In genomic region chr19:4214771-4215450, GRCm38 (mm10) we compare ENCODE assay signal across 8 mouse cellular contexts. TPM values are rescaled to one million over a fixed set of nuclear protein-coding genes. Genes with fewer than 3 reads are reported as not detected.
DNase-seq lines count a peak whose midpoint lies in the region; ATAC-seq and TF ChIP-seq lines count a peak whose summit lies in the region.

No protein-coding gene starts in this region.

- no peaks in the 10 kb centered on the region for H3K79me2 ChIP-seq in liver, adult 2 months (ENCODE audit: control insufficient read depth, insufficient read depth, low read length)

- DNase-seq in kidney, adult 9 months: no peak
- peak; percentile 45 for DNase-seq in heart, postnatal 4 days
- no peak for DNase-seq in liver, adult 2 months (ENCODE audit: extremely low read depth, low read depth, low spot score)
- no peak for DNase-seq in right cerebral cortex, postnatal 36 days (ENCODE audit: low spot score in 2 of 2)
- DNase-seq in cerebellum, adult 8-10 months: no peak

- H3K9me3 ChIP-seq in kidney, embryonic 14.5 days (ENCODE audit: control insufficient read depth, low read length): no peaks in the 10 kb centered on the region
- H3K9me3 ChIP-seq in neural tube, embryonic 13.5 days: no peaks in the 10 kb centered on the region

- H3K4me3 ChIP-seq in kidney, embryonic 14.5 days (ENCODE audit: low read length): peak overlapping the region; percentile 84
- H3K4me3 ChIP-seq in cortical plate, adult 2 months (ENCODE audit: insufficient read depth, low read length): peak overlapping the region; percentile 16; the same call in 1 of the 2 replicates
- H3K4me3 ChIP-seq in liver, adult 2 months (ENCODE audit: insufficient read depth, low read depth, low read length): peak overlapping the region; percentile 65
- peak overlapping the region; percentile 53 for H3K4me3 ChIP-seq in neural tube, embryonic 13.5 days

- peak overlapping the region; percentile 97 for H3K27ac ChIP-seq in kidney, embryonic 14.5 days (ENCODE audit: low read depth, low read length)
- H3K27ac ChIP-seq in cortical plate, adult 2 months (ENCODE audit: insufficient read depth, low read length): no peak overlapping the region
- 0 out of 2 replicates have a peak overlapping the region, but pooled peaks have one; percentile 11 for H3K27ac ChIP-seq in liver, adult 2 months (replicated peaks; ENCODE audit: insufficient read depth, low read depth, low read length)
- no peak overlapping the region for H3K27ac ChIP-seq in neural tube, embryonic 13.5 days (replicated peaks)

- peak overlapping the region; percentile 90 for H3K9ac ChIP-seq in kidney, embryonic 14.5 days (ENCODE audit: low read depth, low read length)
- peak overlapping the region; percentile 86 for H3K9ac ChIP-seq in liver, adult 2 months (ENCODE audit: low read depth, low read length)
- peak overlapping the region; percentile 71 for H3K9ac ChIP-seq in neural tube, embryonic 13.5 days

- H3K4me2 ChIP-seq in kidney, embryonic 14.5 days (replicated peaks; ENCODE audit: low read depth, low read length): peak overlapping the region; percentile 93
- peak overlapping the region; percentile 95 for H3K4me2 ChIP-seq in neural tube, embryonic 13.5 days

- no peak for TF ChIP-seq CTCF in cortical plate, adult 2 months (IDR thresholded peaks at IDR 0.05; ENCODE audit: extremely low read depth, insufficient read depth, low read length)
- no peak for TF ChIP-seq CTCF in liver, adult 2 months (IDR thresholded peaks at IDR 0.05; ENCODE audit: low read depth, low read length)

- H3K4me1 ChIP-seq in kidney, embryonic 14.5 days (ENCODE audit: control insufficient read depth, insufficient read depth, low read length): peaks cover 49% of the 10 kb centered on the region
- H3K4me1 ChIP-seq in cortical plate, adult 2 months (ENCODE audit: control insufficient read depth, insufficient read depth, low read length): no peaks in the 10 kb centered on the region
- H3K4me1 ChIP-seq in liver, adult 2 months (ENCODE audit: control insufficient read depth, insufficient read depth, low read length): peaks cover 5% of the 10 kb centered on the region; the same call in 1 of the 2 replicates
- H3K4me1 ChIP-seq in neural tube, embryonic 13.5 days (replicated peaks): peaks cover 38% of the 10 kb centered on the region

- under 1% methylated on average over 49 of the region's 81 CpGs for WGBS in kidney, embryonic 14.5 days
- under 1% methylated on average over 64 of the region's 81 CpGs for WGBS in liver, adult 2 months
- WGBS in neural tube, embryonic 13.5 days: under 1% methylated on average over 49 of the region's 81 CpGs

- H3K36me3 ChIP-seq in kidney, embryonic 14.5 days (ENCODE audit: control insufficient read depth, insufficient read depth, low read length): no peaks in the 10 kb centered on the region
- H3K36me3 ChIP-seq in liver, adult 2 months (ENCODE audit: control insufficient read depth, insufficient read depth, low read length): no peaks in the 10 kb centered on the region
- no peaks in the 10 kb centered on the region for H3K36me3 ChIP-seq in neural tube, embryonic 13.5 days

- peak; percentile 47 for ATAC-seq in kidney, embryonic 14.5 days (ENCODE audit: low FRiP score, low TSS enrichment)
- 0 out of 2 replicates have a peak, but pooled peaks have one; percentile 2 for ATAC-seq in neural tube, embryonic 13.5 days (ENCODE audit: low read depth)

- H3K27me3 ChIP-seq in kidney, embryonic 14.5 days (ENCODE audit: control insufficient read depth, insufficient read depth, low read length): no peaks in the 10 kb centered on the region
- no peaks in the 10 kb centered on the region for H3K27me3 ChIP-seq in liver, adult 2 months (ENCODE audit: control insufficient read depth, insufficient read depth, low read length)
- peaks cover 90% of the 10 kb centered on the region for H3K27me3 ChIP-seq in neural tube, embryonic 13.5 days

- no peak for TF ChIP-seq POLR2A in cortical plate, adult 2 months (IDR thresholded peaks at IDR 0.05; ENCODE audit: extremely low read depth, insufficient read depth, low read length)
- TF ChIP-seq POLR2A in liver, adult 2 months (IDR thresholded peaks at IDR 0.05; ENCODE audit: extremely low read depth, insufficient read depth, low read length): no peak

RNA-seq across cellular contexts. Expression of gene AC109138.7, which starts 0.8 kb away (rescaled TPM):
- polyA plus RNA-seq in kidney, embryonic 14.5 days (2014; fragmentation: Nextera tagmentation; extraction: Ambion mirVana): not detected in 2 replicates
- polyA plus RNA-seq in cortical plate, adult 2 months (2012; rRNA removed): not detected in 2 replicates
- not detected for total RNA-seq in heart, postnatal 4 days (2021)
- not detected in 2 replicates for total RNA-seq in liver, adult 2 months (2014; rRNA removed)
- polyA plus RNA-seq in liver, adult 2 months (2012; rRNA removed): not detected in 2 replicates
- not detected in 2 replicates for polyA plus RNA-seq in neural tube, embryonic 13.5 days (2015; fragmentation: Nextera tagmentation; extraction: Ambion mirVana)

RNA-seq across cellular contexts. Expression of gene Clcf1, which starts 0.9 kb away (rescaled TPM):
- 5.7 and 5.9 TPM in 2 replicates for polyA plus RNA-seq in kidney, embryonic 14.5 days (2014; fragmentation: Nextera tagmentation; extraction: Ambion mirVana)
- 2.4 and 2.8 TPM in 2 replicates for polyA plus RNA-seq in cortical plate, adult 2 months (2012; rRNA removed)
- total RNA-seq in heart, postnatal 4 days (2021): 1 to 10 TPM; 2.1 to 2.7 TPM
- total RNA-seq in liver, adult 2 months (2014; rRNA removed): 0.27 and 0.28 TPM in 2 replicates
- 0.87 and 3.8 TPM in 2 replicates for polyA plus RNA-seq in liver, adult 2 months (2012; rRNA removed)
- 0.67 and 0.79 TPM in 2 replicates for polyA plus RNA-seq in neural tube, embryonic 13.5 days (2015; fragmentation: Nextera tagmentation; extraction: Ambion mirVana)

RNA-seq across cellular contexts. Expression of gene Rad9a, which starts 13.4 kb away (rescaled TPM):
- polyA plus RNA-seq in kidney, embryonic 14.5 days (2014; fragmentation: Nextera tagmentation; extraction: Ambion mirVana): 34.7 and 39.5 TPM in 2 replicates
- 17.3 and 18.4 TPM in 2 replicates for polyA plus RNA-seq in cortical plate, adult 2 months (2012; rRNA removed)
- total RNA-seq in heart, postnatal 4 days (2021): 1 to 10 TPM; 8.3 to 8.4 TPM
- 0.74 and 1.3 TPM in 2 replicates for total RNA-seq in liver, adult 2 months (2014; rRNA removed)
- 7.0 and 7.5 TPM in 2 replicates for polyA plus RNA-seq in liver, adult 2 months (2012; rRNA removed)
- polyA plus RNA-seq in neural tube, embryonic 13.5 days (2015; fragmentation: Nextera tagmentation; extraction: Ambion mirVana): 23.5 and 24.9 TPM in 2 replicates

RNA-seq across cellular contexts. Expression of gene Pold4, which starts 16.8 kb away (rescaled TPM):
- polyA plus RNA-seq in kidney, embryonic 14.5 days (2014; fragmentation: Nextera tagmentation; extraction: Ambion mirVana): 26.4 and 28.2 TPM in 2 replicates
- polyA plus RNA-seq in cortical plate, adult 2 months (2012; rRNA removed): 38.9 and 39.7 TPM in 2 replicates
- total RNA-seq in heart, postnatal 4 days (2021): 10 to 100 TPM; 11.0 to 11.2 TPM
- total RNA-seq in liver, adult 2 months (2014; rRNA removed): 27.2 and 27.3 TPM in 2 replicates
- polyA plus RNA-seq in liver, adult 2 months (2012; rRNA removed): 60.4 and 63.8 TPM in 2 replicates
- polyA plus RNA-seq in neural tube, embryonic 13.5 days (2015; fragmentation: Nextera tagmentation; extraction: Ambion mirVana): 21.0 and 22.1 TPM in 2 replicates

RNA-seq across cellular contexts. Expression of gene Ppp1ca, which starts 23.0 kb away (rescaled TPM):
- polyA plus RNA-seq in kidney, embryonic 14.5 days (2014; fragmentation: Nextera tagmentation; extraction: Ambion mirVana): 987 and 1,041 TPM in 2 replicates
- polyA plus RNA-seq in cortical plate, adult 2 months (2012; rRNA removed): 385 and 421 TPM in 2 replicates
- total RNA-seq in heart, postnatal 4 days (2021): 100 to 1,000 TPM; 481 to 484 TPM
- total RNA-seq in liver, adult 2 months (2014; rRNA removed): 170 TPM in 2 replicates
- polyA plus RNA-seq in liver, adult 2 months (2012; rRNA removed): 399 and 571 TPM in 2 replicates
- polyA plus RNA-seq in neural tube, embryonic 13.5 days (2015; fragmentation: Nextera tagmentation; extraction: Ambion mirVana): 683 and 709 TPM in 2 replicates

Comparison
In these comparisons a context has a peak if more than half of its experiments do, and no peak if none do; other contexts are left out.
1. H3K27ac ChIP-seq: peak in kidney, embryonic 14.5 days (single experiment) and liver, adult 2 months (single experiment); none in cortical plate, adult 2 months (single experiment) and neural tube, embryonic 13.5 days (single experiment).
2. H3K4me3 ChIP-seq: peak in every context shown above with its lines; median percentile 84 in kidney, embryonic 14.5 days; 65 in liver, adult 2 months; 53 in neural tube, embryonic 13.5 days; 16 in cortical plate, adult 2 months.
3. Peak in every context shown above with its lines, with median percentiles within 50 percentile points of each other: H3K9ac ChIP-seq.